Mouse (Mus musculus): ENCODE measurements around the gene Fryl.
A peak's percentile ranks its signal among the peaks of the same experiment; 100 is the strongest.

Gene Fryl

DNA sequence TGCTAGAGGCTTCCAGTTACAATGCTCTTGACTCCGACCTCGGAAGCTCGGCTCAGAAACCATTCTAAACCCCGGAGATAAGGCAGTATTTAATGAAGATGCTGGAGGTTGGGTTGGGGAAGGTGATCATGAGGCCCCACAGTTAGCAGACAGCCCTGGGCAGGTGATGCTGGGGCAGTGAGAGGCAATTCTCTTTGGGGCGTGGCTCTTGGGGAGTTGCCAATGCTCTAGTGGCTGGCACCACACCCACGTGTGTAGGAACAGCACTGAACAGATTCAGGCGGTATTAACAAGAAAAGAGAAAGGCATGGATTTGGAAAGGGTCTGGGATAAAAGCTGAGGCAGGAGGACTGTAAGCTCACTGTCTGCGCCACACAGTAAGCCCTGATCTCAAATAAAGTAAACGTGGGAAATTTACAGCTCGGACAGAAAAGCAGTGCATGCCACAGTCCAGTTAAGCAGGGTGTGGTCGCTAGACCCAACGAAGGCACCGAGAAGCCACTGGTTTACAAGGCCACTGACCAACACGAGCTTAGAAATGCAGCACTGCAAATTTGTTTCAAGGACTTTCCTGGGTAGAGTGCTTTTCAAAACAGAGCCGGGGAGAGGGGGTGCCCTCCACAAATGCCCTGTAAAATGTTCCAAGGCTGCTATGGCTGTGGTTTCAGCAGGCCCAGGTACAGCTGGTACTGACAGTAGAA, 100.0 kb downstream of the Fryl start:
- no peak for DNase-seq

DNA sequence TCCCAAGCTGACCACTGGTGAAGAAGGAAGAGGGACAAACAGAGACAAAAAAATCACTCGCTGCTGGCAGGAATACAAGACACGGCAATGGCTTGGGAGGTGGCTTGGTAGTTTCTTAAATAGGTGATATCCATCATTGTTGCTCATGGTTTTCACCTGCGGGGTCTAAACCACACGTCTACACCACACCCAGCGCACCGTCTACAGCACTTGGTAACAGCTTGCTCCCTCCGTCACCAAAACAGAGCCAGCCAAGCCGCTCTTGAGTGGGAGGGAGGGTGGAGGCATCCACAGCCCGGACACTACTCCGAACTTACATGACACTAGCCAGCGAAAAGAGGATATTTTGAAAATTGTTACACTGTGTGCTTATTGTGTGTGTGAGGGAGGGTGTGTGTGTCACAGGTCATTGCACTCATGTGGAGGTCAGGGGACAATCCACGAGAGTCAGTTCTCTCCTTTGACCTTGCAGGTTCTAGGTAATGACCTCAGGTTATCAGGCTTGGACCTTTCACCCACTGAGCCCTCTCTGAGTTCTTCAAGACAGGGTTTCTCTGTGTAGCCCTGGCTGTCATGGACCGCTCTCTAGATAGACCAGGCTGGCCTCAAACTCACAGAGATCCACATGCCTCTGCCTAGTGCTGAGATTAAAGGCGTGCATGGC, 102.5 kb downstream of the Fryl start:
- DNase-seq = no peak

DNA sequence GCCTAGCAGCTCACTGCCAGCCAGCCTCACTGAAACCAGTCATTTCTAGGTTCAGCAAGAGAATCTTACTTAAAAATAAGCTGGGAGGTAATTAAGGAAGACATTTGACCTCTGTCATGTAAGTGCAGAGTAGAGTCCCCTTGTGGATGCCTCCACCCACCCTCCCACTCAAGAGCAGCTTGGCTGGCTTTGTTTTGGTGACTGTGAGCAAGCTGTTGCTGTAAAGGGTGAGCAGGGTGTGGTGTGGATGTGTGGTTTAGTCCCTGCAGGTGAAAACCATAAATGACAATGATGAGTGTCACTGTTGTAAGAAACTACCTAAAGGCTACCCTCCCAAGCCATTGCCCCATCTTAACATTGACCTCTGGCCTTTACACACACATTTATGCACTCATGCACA, 104.2 kb downstream of the Fryl start:
- no peak for DNase-seq

DNA sequence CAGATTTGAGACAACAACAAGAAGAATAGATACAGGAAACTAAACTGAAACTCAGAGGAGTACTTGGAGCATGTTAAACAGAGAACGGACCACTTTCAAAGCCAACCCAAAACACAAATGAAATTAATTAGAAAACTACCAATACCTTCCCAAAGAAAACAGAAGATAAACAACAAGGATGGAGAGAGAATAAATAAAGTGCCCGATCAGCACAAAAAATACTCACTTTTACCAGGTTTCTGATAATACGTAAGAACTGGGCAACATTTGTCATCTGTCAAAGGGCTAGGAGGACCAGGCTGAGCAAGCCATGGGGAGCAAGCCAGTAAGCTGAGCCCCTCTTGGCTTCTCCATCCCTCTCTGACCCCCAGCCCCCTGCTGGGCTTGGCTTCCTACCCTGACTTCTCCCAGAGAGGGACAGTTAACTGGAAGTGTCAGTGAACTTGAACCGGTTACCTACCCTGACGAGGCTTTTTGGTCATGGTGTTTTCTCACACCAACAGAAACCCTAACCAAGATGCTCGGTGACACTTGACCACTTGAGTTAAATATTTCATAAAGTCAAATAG, 105.5 kb downstream of the Fryl start:
- DNase-seq = no peak

DNA sequence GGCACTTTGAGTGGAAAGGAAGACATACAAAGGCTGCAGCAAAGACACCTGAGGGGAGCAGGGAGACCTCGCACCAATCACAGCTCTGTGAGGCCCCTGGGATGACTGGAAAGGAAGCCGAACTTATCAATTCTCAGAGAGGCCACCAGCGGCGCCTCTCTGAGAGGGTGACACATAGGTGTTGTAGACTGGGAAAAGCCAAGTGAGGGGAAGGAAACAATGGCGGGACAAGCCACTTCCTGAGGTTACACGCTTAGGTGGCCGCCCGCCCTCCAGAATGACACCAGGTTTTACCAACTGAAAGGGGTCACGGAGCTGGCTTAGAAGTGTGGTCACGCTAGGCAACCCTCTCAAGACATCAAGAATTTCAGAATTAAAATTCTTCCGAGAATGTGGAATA, 111.4 kb downstream of the Fryl start:
- DNase-seq = no peak

DNA sequence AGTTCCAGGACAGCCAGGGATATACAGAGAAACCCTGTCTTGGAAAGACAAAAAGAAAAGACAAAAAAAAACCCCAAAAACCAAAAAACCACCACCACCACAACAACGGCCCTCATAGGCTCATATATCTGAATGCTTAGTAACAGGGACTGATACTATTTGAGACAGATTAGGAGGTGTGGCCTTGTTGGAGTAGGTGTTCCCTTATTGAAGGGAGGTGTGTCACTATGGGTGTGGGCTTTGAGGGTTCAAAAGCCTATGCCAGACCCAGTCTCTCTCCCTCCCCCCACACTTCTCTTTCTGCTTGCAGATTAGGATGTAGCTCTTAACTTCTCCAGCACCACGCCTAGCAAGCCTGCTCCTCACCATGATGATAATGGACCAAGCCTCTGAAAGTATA, 114.7 kb downstream of the Fryl start:
- no peak for DNase-seq

DNA sequence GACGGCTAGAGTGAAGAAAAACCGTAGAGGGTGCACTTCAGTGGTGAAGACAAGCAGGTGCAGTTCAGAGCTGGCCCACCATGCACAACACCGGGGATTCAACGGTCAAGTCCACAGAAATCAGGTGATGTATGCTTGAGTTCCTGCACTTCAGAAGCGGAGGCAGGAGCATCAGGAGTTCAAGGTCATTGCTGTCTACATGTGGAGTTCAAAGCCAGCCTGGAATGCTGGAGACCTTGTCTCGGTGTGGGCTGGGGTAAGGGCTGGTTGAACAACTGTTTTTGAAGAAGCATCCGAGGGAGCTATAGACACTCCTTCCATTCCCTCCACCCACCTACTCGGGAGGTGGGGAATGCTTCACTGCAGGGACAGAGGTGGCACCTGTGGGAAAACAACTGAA, 115.3 kb downstream of the Fryl start:
- no peak for DNase-seq

DNA sequence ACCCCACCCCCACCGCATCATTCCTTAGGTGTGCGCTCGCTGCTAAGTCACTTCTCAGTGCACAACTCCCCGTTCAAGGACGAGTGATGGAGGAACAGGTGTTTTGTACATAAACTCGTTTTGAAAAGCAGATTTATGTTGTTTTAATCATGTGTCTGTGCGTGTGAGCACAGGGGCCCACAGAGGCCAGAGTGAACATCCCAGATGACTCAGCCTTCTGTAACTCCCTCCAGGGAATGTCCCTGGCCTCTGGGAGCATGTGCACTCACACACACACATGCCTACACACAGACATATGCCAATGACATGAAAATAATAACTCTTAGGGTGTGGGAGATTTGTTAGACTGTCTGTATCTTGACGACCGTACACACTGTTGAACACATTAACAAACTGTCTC, 118.9 kb downstream of the Fryl start:
- no peak for DNase-seq

DNA sequence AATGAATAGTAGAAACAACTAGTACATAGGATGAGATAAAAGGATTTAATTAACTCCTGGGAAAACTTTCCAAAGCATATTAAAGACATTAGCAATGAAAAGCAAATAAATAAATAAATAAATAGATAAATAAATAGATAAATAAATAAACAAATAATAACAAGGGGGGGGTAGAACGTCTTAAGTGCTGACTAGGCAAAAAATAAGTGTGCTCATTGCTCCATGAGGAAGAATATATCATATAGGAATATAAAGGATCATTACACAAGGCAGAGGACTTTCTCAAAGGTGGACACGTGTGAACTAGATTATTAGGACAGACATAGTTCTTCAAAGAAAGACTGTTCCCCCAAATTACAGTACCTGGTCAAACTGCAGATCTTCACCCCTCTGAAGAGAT, 120.5 kb downstream of the Fryl start:
- no peak for DNase-seq

DNA sequence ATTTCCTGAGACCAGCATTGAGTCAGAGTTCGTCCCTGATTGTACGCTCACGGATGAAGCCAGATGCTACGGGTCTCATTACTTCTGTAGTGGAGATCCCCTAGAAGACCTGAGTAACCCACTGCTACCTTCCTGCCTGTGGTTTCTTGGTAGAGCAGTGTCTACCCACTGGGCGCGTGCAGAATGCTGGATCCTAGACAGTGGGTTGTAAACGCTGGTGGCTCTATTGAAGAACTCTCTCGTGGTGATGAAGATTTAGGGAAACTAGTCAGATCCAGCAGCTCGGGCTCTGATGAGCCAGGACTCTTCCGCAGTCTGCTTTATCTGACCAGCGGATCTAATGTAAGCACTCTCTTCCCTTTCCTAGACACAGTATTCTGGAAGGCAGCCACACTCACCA, 121.3 kb downstream of the Fryl start:
- DNase-seq = no peak

DNA sequence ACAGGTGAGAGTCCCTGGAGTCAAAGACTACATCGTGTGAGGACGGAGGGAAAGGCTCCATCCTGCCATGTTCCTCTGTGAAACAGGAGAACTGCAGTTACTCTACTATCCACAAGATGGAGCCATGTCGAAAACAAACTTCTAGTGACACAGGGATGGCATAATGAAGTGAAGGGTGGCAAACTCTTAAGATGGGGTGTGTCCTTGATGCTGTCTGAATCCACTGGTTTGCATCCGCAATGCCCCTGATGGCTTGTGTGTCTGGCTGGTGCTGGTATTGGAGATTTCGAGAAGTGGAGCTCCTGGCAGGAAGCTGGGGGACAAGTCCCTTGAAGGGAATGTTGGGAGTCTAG, 122.6 kb downstream of the Fryl start:
- DNase-seq = peak; percentile 40

DNA sequence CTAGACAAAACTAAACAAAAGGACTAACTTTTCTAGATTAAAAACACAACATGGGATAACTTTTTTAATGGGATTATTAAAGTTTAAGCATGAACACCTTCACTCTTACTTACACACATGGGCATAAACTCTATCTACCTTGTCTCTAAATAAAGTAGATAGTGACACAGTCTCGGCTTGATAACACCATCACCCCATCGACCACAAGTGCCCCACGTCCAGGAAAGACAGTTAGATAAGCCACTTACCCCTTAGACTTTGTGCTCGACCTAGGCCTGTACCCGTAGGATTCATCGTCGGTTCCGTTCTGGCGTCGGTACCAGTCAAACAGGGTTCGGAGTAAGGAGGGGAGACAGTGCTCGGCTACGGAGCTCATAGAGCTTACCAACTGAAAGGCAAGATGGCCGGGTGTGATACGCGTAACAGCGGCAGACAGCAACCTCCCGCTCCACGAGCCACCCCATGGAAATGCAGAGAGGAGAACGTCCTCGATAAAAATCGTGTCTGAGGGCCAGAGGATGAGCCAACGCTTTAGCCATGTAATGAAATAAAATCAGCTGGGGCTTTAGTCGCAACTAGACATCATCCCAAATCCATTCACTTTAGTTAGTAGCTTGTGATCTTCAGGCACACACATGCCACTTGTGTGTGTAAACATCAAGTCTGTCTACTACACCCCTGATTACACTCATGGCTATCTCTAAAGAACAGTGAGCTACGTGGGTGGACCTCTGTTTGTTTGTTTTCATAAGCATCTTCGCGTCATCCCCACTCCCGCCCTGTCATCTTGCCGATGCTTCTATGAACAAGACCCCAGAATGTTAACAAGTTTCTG, 123.2 kb downstream of the Fryl start:
- no peak for DNase-seq

DNA sequence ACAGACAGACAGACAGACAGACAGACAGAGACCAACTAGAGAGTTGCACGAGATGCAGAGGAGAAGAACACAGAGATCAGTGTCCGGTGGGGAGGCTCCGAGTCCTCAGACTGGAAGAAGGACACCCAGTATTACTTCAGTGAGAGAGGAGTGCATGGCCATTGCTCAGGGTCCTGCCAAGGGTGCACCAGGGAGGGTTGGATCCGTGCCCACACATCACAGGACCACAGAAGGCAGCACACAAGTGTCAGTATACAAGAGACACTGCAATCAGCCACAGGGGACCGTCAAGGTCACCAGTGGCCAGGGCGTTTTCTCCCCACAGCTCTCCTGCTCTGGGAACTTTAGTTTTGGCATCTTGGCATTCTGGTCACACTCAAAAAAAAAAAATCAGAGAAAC, 125.4 kb downstream of the Fryl start:
- no peak for DNase-seq

DNA sequence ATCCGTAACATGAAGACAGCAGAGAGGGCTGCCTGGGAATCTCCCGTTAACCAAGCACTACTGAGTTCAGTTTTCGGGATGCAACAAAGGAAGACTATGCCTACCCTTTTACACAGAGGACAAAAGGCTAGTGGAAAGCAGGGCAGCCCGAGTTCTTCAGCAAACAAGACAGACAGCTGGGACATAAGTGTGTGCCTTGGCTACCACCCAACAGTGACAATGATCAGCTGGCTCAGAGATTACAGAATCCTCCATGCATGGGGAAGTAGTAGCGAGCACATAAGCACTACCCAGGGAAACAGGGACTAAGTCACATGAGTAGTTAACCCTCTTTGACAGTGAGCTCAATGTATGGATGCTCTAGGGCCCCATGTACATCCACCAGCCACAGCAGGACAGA, 126.5 kb downstream of the Fryl start:
- peak; percentile 5 for DNase-seq

DNA sequence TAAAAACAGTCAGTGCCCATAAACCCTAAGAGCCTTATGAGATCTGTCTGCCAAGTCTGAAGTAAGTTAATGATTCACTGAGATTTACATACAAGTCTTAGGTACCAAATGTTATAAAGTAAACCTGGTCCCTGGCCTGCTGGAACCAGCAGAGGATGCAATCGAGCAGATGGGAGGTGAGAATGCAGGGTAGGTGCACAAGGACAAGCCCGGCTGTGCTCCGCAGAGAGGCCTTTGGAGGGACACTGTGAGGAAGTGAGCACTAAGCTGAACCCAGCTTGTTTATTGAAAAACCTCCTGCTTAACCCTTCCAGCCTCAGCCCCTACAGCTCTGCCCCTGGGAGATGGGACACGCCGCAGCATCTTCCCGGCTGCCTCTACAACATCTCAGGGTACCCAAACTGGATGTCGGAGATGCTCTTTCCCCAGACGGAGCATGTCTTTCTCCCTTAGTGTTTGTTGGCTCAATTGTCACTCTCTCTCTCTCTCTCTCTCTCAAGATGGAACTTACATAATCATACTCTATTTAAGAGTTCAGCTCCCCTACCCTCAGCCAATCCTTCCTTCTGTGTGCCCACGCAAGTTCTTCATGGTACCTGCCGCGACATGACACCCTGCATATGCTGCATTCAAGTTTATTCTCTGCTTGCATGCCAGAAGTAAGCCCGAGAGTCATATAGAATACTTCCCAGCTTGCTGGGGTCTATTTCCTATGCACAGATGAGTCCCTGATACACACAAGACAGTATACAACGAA, 136.3 kb downstream of the Fryl start:
- DNase-seq = no peak

DNA sequence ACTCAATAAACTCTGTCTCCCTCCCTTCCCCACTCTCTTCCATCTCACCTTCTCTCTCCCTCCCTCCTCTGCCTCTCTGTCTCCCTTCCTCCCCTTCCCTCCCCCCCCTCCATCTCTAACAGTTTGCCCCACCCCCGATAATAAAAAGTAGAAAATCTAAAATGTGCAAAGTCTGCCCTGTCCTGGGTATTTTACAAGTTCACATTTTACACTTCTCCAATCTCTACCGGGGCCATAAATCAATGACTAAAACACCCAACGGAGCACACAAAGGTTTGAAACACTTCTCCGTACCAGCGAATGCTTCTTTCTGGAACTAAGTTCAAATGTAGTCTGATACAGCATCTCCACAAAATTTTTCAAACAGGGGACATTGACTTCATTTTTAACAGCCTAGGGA, 136.9 kb downstream of the Fryl start:
- DNase-seq = no peak

DNA sequence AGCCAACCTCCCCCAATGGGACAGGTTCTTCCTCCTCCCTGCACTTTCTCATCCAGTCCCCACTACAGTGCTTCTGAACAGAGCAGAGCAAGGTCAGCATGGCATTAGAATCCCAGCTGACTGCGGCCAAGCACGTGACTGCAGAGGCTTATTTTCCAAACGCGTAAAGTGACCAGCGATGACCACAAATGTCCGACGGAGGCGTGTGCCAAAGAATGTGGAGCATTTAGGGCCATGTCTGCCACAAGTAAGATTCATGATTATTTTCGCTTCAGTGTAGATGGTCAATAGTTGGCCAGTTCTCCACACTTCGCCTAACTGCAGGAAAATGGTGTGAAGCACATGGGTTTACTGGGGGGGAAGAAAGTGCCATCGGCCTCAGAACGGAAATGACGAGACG, 137.6 kb downstream of the Fryl start:
- no peak for DNase-seq

DNA sequence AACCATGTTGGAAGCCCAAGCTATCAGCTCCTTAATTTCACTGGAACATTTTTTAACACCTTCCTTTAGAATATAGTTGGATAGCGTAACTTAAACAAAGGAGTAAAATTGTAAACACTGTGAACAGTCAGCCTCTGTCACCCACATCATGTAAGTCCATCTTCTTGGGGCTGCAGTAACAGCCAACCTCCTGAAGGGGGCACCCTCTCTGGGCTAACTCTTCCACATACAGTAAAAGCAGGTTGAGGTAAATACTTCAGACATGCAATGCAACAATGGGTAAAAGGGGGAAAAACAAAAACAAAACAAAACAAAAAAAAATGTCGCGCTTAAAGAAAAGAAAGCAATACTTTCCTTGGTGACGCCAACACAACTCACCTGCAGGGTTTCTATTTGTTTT, 141.5 kb downstream of the Fryl start:
- DNase-seq = no peak

DNA sequence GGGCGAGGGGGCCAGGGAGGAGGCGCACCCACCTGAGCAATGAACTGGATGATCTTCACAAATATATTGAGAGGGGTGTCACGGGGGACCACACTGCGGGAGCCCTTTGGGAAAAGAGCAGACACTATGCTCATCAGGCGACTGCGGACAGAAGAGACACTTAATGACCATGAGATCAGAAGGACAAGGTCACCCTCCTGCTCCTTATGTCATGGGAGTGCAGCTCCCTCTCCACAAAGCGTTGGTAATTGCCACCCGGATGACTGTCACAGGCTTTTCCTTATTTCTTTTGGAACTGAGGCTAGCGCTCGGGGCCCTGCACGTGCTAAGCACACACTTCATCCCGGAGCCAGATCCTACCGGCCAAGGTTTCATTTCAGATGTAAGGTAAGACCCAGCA, 144.1 kb downstream of the Fryl start:
- DNase-seq = no peak

DNA sequence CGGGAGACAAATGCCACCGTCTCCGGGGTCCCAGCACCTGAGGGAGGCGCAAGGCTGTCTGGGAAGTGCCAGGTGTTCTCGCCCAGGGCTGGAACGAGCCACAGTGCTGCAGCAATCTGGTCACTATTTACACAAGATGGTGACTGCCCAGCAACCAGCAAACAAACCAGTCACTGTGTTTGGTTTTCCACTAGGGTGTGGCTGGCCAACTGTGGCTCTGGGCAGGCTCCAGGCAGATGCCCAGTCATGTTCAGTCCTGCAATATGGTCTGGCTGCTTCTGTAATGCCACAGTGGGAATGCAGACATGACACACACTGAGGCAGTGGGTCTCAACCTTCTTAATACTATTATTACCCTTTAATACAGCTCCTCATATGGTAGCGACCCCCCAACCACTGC, 152.8 kb downstream of the Fryl start:
- no peak for DNase-seq

DNA sequence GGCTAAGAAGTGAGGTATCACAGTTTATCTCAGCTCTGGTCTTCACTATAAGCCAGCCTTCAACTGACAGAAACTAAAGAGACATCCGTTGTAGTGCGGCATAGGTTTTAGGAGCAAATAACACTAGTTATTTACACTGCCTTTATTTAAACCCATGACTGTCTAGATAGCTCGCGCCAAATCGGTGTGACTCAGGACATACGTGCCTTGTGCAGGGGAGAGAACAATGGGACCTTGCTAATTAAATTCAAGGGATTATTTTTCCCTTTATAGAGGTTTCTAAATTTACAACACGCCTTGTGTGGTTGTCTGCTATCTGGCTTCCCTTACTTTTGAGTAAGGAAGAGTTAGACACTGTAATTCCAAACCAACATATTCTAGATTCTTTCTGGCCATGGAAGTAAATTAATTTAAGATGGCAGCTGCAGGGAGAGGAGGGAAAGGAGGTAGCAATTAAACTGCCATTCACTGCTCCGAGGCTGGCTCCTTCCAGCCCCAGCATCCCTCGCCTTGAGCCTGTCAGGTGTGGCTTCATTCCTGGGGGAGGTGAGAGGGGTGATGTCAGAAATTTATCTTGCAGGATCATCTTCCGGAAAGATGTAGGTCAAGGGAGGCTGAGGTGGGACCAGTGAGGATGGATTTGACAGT, 154.0 kb downstream of the Fryl start:
- no peak for DNase-seq

DNA sequence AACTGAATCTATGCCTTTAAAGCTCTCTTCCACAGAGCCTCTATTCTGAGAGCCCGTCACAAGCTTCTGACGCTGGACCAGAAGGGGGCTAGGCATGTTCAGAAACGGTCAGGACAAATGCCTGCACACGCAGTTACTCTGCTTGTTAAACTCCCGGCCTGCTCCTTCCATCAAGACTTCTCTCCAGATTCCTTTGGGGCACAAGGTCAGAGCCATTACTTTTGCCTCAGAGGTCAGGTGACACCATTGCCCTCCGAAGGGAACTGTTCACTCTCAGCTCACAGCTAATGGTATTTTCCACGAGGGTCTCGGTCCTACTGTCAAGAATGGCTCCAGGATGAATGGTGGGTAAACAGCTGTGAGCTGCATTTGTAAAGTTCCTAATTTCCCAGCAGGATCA, 164.2 kb downstream of the Fryl start:
- no peak for DNase-seq

DNA sequence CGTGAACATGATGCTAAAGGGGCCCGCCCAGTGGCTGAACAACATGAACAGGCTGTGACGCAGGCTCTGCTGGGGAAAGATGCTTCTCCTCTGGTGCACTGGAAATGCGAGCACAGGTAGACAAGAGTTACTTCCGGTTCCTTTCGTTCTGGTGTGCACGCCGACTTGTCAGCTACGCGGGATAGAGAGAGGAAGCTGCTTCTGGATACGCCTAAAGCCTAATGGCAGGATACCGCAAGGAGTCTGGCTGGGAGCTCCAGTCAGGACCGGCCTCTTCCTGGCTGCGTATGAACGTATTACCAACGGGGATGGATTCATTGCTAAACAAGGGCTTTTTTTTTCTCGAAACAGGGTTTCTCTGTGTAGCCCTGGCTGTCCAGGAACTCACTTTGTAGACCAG, 167.3 kb downstream of the Fryl start:
- DNase-seq = no peak
